Mouse (Mus musculus) heart, postnatal 0 days (tissue): Measurements from ENCODE around the gene Gm45140.

ENCODE experiments used
- CTCF ChIP-seq: IDR thresholded peaks from 2 replicates; pipeline ENCODE4 v1.5.1; 2016; ENCODE audit warnings: antibody characterized with exemption, control low read depth, low read depth
- EP300 ChIP-seq: IDR thresholded peaks from 2 replicates; pipeline ENCODE4 v1.6.1; 2016; ENCODE audit warnings: antibody characterized with exemption, low read depth

- TF ChIP-seq EP300 (no peak), CTCF (no peak)
Observed at GRCm38 (mm10) chr6:87851871-87852270, 16.3 kb upstream of the Gm45140 start.
